Mouse (Mus musculus) splenic B cell, adult 2 months (primary cell): ENCODE data around the gene Ang.

ENCODE experiments used
- DNase-seq: peaks from one replicate; pipeline ENCODE4 v3.0.0-alpha.2; 2011; ENCODE audit warnings: low read depth, low spot score
- H3K27me3 ChIP-seq: 2 replicates; pipeline ENCODE4 v1.6.1; 2012; ENCODE audit warnings: mild to moderate bottlenecking, low read length, moderate library complexity, mixed read lengths; ENCODE audit not compliant: control insufficient read depth, poor library complexity, insufficient read depth, severe bottlenecking
- H3K36me3 ChIP-seq: 2 replicates; pipeline ENCODE4 v1.6.1; 2012; ENCODE audit warnings: mild to moderate bottlenecking, low read length, moderate library complexity, mixed read lengths; ENCODE audit not compliant: control insufficient read depth, poor library complexity, insufficient read depth, severe bottlenecking

Gene Ang

DNA sequence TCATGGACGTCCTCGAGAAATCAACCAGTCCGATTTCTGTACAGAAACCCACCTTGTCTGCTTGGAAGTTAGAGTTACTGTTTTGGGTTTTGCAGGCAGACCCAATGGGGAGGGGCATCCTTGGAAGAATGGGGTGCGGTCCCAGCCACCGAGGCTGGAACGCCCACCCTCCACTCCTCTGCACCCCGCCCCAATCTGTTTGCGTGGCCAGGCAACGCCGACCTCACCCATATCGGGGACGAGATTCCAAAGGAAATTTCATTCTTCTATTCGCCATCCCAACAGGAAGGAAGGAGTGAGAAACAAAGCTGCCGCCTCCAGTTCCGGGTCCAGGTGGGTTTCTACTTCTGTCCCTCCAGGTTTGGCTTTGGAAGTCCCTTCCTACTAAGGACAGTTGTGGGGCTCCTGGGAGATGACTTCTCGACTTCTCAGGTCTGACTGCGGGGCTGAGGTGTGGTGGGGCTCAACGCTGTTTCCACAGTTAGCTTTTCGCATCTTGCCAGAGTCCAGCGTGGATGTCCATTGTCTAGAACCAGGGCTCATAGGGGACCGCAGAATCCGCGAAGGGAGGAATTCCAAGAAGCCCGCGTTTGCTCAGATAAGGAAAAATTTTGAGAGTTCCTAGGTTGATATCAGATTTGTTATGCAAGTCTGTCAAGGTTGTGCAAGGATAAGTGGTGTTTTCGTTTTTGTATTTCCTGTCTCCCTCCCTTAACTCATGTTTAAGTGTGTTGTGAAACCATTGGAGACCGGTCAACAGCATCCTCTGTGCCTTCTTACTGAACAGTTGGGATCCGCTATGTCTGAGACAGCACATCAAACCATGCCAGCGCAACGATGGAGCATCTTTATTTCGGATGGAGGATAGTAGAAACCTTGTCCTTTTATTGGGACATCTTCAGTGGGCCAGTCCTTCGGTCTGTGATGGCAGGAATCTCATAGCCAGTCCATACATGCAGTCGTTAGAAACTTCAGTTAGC lies at the start of gene Ang, which contains the start of gene Rnase4:
Gene Ang (plus strand): TSS at position 230 of the 980 bp plus-strand sequence.
Gene Rnase4 (plus strand): TSS at position 157 of the 980 bp plus-strand sequence.
- DNase-seq, result no peak
- Histone ChIP-seq H3K27me3 (no peaks in the 10 kb centered on the region), H3K36me3 (no peaks in the 10 kb centered on the region)

- no peaks in the 10 kb centered on the region for H3K36me3 ChIP-seq
These were observed 49.2 kb upstream of the Ang start, which contains the start of gene Rnase9 for GRCm38 (mm10) chr14:51041769-51042168. Gene Rnase9, minus strand, starts transcription at chr14:51041869.

GRCm38 (mm10) chr14:51047846-51048245 lies 43.1 kb upstream of the Ang start:
- Histone ChIP-seq H3K27me3 (no peaks in the 10 kb centered on the region), H3K36me3 (no peaks in the 10 kb centered on the region)
- DNase-seq, result no peak

More at GRCm38 (mm10) chr14:51041769-51042168, 49.2 kb upstream of the Ang start, which contains the start of gene Rnase9:
- no peak for DNase-seq
- H3K27me3 ChIP-seq, result no peaks in the 10 kb centered on the region

DNA sequence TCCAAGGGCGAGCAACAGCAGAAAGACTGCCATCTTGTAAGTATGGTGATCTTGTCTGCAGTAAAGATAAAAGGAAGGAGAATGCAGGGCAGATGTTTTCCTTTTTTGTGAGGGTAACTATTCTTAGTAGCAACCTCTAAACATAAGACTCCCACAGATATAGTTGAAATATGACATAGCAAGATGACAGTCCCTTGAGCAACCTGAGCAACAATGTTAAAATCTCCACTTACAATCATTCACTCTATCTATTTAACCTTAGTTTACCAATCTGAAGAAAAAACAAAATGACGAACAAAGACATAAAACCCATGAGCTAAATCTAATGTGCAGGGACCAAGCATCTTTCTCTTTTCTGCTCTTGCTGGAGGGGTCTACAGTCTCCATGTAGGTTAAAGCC lies 40.9 kb upstream of the Ang start, which contains the start of gene Rnase11:
Gene Rnase11 (minus strand): TSS at position 101 of the 400 bp plus-strand sequence.
- DNase-seq, result no peak
- Histone ChIP-seq H3K27me3 (no peaks in the 10 kb centered on the region), H3K36me3 (no peaks in the 10 kb centered on the region)

- DNase-seq, result no peak
- Histone ChIP-seq H3K36me3 (no peaks in the 10 kb centered on the region), H3K27me3 (no peaks in the 10 kb centered on the region)
These were observed 39.0 kb upstream of the Ang start for GRCm38 (mm10) chr14:51051941-51052340.

GRCm38 (mm10) chr14:51053176-51053575 lies 37.8 kb upstream of the Ang start:
- H3K36me3 ChIP-seq, result no peaks in the 10 kb centered on the region
- DNase-seq, result no peak
- no peaks in the 10 kb centered on the region for H3K27me3 ChIP-seq

DNA sequence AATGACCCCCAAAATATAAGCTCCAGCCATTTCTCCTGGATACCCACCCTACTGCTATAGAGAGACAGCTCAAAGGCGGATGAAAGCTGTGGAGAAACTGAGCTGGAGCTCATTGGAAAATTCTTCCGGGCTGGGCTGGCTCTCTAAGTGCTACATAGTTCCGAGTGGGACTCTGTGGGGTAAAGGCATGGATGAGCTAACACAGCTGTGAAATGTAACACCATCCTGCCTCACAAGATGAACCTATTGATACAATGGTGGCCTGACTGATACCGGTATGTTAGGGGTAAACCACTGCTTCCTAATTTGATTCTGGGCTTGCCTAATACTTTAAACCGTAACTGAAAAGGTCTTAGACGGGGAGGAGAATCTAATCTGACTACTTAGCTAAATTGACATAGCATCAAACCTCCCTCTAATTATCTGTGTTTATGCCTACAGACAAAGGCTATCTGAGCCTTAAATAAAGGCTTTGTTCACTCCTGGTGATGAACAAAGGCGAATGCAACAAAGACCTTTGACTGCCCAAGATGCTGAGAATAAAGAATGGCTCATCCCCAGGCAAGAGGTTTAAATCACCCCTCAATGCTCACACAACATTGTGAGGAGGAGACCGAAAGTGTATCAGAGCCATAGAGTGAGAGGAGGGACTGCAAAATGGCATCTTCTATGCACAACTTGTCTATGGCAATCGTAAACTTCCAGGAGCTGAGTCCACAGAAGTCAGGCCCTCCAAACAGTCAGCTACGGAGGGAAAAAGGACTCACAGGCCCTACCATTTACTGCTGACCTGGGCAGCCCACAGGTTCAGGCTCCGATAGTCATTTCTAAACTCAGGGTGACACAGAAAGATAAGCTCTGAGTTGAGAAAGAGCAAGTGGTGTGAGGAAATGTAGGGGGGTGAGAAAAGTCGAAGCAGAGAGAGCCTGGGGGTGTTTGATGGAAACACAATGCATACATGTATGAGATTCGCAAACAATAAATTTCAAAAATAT lies 36.4 kb upstream of the Ang start:
- no peaks in the 10 kb centered on the region for H3K27me3 ChIP-seq
- no peak for DNase-seq
- no peaks in the 10 kb centered on the region for H3K36me3 ChIP-seq

DNA sequence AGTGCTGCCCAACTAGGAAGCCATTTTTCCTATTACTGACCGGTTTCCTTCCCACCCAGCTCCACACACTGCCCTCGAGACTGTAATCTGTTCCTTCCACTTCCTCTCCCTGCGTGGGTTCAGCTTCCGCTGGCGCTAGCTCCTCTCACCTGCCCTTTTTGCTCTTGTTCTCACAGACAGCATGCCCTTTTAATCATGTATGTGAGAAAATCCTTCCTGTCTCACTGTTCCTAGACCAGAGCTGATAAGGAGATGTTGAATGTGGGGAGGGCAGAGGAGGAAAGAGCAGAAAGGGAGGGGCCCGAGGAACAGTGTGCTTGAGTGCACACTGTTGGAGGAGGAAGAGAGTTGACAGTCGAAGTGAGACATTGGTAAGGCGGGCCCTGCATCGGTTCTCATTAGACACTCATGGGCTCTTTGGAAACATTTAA lies 33.5 kb upstream of the Ang start, which contains the start of gene Rnase12:
Gene Rnase12 (minus strand): TSS at position 261 of the 431 bp plus-strand sequence.
- Histone ChIP-seq H3K27me3 (no peaks in the 10 kb centered on the region), H3K36me3 (no peaks in the 10 kb centered on the region)
- peak; percentile 40 for DNase-seq

DNA sequence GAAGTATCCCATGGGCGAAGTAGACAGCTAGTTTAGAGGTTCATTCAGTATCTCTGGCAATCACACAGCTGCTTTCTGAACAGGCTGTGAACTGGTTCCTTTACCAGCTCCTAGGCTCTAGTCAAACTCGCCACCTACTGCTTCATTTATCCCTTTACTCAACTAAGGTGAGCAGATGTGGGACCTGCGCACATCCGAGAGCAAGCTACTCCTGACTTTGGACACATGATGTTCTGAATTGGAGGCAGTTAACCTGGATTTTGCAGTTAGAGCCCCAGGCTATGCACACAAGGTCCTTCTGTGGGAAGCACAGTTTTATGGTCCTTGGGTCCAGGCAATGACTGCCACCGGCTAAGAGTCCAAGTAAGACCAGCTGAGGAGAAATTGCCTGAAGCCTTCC lies 30.2 kb upstream of the Ang start:
- Histone ChIP-seq H3K36me3 (no peaks in the 10 kb centered on the region), H3K27me3 (no peaks in the 10 kb centered on the region)
- no peak for DNase-seq

- H3K27me3 ChIP-seq, result no peaks in the 10 kb centered on the region
- no peak for DNase-seq
- no peaks in the 10 kb centered on the region for H3K36me3 ChIP-seq
These were observed 22.0 kb upstream of the Ang start for GRCm38 (mm10) chr14:51068956-51069355.

DNA sequence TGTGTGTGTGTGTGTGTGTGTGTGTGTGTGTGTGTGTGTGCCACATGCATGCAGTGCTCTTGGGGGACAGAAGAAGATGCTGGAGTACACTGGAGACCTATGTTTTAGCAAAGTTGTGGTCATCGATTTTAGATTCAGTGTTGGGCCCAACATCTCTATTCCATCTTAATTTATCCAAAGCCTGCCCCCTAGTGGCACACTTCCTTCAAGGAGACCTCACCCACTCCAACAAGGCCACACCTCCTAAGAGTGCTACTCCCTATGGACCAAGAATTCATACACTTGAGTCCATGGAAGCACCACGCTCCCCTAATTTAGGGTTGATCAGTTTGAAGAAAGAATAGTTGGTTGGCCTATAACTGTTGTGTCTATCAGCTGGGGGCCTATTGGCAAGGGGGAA lies 21.3 kb upstream of the Ang start:
- no peaks in the 10 kb centered on the region for H3K27me3 ChIP-seq
- no peaks in the 10 kb centered on the region for H3K36me3 ChIP-seq
- peak; percentile 80 for DNase-seq

- Histone ChIP-seq H3K36me3 (no peaks in the 10 kb centered on the region), H3K27me3 (no peaks in the 10 kb centered on the region)
- no peak for DNase-seq
These were observed 16.6 kb upstream of the Ang start, which contains the start of gene Olfr750 for GRCm38 (mm10) chr14:51074335-51074734. Gene Olfr750, minus strand, starts transcription at chr14:51074435.

DNA sequence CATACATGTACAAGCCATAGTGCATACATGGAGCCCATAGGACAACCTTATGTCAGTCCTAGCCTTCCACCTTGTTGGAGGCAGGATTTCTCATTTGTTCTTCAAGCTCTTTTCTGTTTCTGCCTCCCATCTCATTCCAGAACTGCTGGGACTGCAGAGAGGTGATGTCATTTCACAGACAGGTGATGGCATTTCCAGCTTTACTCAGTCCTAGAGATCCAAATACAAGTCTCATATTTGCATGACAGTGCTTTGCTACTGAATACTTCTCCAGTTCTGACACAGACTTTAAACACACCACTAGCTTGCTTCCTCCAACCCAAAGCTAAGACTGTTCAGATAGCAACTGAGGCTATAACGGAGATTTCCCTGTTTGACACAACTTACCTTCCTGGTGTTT lies 11.8 kb upstream of the Ang start:
- no peak for DNase-seq
- Histone ChIP-seq H3K27me3 (no peaks in the 10 kb centered on the region), H3K36me3 (no peaks in the 10 kb centered on the region)

DNA sequence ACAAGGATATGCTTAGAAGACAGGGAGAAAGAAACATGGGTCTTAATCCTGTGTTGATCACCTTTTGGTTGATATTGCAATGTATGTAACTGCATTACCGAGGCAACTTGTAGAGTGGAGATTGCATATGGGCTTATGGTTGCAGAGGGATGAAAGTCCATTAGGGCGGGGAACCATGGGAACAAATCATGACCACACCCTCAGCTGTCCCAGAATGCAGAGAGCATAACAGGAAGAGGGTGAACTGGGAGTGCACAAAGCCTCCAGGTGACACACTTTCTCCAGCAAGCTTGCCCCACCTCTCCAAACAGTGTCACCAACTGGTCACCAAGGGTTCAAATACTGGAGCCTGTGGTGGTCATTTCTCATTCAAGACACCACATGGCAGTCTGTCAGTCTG lies 9.9 kb upstream of the Ang start:
- DNase-seq, result no peak
- no peaks in the 10 kb centered on the region for H3K27me3 ChIP-seq
- H3K36me3 ChIP-seq, result no peaks in the 10 kb centered on the region
